Mouse (Mus musculus) heart, adult 8-10 months (tissue): ENCODE data around the gene Sptbn1. TPM values are rescaled to one million over a fixed set of nuclear protein-coding genes. Genes with fewer than 3 reads are reported as not detected.

Experiments
- DNase-seq: peaks from one replicate; pipeline ENCODE4 v3.0.0; 2022; ENCODE audit warnings: low spot score
- total RNA-seq, 4 experiments: library from RNA; stranded (reverse); gene quantifications; 2 replicates each; pipeline ENCODE4 v1.2.4; 2022

Gene Sptbn1
- total RNA-seq, 4 experiments from 2014 or later, result 542 to 588 (median 572) TPM

DNA sequence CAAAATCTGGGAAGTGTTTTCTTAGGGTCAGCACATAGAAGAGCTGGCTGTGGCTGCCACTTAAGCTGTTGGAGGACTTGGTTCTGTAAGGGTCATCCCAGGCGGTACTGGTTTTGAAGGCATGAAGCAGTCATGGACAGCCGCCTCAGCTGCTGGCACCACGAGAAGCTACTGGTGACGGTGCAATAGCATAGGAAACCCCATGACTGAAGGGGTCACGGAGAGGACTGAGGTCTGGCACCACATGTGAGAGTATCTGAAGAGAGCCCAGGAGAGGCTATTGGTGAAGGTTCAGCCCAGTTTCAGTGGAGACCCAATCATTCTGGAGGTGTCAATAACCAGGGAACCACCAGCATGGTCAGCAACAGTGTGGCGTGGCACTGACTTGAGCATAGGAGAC is 135.4 kb downstream of the Sptbn1 start:
- DNase-seq, result no peak

DNA sequence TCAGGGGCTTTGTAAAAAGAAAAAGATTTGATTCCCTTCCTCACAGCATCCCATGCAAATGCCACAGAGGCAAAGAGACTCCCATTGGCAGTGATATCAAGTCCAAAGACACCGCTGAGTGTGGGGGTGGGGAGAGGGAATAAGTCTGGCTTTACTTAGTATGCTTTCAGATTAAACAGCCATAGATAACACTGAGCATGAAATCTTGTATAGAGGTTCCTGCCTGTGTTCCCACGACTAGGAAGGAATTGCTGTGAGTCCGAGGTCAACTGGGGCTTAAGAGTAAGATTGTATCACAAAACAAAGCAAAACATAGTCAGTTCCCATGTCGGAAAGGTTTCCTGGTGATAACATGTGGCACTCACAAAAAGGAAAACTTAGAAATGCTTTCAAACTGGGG is 136.3 kb downstream of the Sptbn1 start:
- no peak for DNase-seq

DNA sequence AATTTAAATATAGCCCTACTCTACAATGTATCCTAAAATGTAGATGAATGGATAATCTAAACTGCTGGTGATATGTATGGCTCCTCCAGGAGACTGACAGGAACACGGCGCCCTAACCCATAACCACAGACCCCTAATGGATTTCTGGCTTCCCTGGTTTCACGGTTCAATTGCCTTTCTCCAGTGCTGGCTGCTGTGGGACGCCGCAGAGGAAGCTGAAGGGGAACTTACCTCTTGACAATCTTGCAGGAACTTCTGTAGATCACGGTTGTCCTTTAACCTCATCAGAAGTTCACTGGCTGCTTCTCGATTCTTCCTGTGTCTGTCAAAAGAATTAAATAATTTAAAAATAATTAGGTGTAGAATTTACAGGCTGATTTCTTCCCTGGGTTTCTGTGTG is 138.6 kb downstream of the Sptbn1 start:
- DNase-seq, result no peak

DNA sequence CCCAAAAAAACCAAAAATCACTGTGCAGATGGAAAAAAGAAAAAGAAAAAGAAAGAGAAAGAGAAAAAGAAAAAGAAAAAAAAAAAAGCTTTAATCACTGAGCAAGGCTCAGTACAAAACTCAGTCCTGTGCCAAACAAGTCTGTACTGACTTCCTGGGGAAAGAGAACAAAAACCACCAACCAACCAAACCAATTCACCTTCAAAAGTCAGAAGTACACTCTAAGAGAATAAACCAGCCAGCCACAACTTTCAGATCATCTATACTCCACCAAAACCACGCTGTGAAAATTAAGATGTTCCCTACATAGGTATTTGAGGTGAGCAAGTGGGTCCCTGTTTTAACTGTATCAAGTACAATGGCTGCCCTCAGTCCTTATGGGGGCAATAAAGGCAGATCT is 141.1 kb downstream of the Sptbn1 start:
- no peak for DNase-seq

DNA sequence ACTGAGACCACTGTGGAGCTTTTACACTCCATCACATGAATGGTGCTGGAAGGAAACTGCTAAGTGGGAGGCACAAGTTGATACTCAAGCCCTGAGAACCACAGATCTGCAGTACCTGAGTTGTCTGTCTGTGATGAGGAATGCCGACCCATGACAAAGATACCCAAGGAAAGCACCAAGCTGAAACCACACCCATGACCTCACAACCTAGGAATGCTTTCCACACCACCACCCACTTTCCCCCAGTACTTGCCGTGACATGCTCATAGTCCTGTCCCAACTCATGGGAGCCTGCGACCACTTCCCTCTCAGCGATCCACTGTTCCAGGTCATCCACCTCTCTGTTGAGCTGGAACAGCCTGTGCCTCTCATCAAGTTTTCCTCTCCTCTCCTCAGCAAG is 149.9 kb downstream of the Sptbn1 start:
- DNase-seq, result no peak

DNA sequence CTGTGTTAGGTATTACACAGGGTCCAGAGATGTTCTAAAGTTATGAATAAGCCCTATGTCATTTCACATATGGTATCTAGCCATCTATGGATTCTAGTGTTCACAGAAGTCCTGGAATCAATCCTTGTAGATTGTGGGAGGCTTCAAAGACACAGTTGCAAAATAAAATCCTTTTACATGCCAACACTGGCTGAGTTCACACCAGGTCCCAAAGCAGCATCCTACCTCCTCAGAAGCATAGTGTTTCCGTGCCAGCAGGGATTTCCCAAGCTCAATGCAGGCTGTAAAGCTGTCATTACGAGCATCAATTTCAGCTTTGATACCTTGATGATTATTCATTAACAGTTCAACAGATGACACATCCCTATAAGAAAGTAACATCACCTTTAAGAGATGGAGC is 154.3 kb downstream of the Sptbn1 start:
- no peak for DNase-seq

DNA sequence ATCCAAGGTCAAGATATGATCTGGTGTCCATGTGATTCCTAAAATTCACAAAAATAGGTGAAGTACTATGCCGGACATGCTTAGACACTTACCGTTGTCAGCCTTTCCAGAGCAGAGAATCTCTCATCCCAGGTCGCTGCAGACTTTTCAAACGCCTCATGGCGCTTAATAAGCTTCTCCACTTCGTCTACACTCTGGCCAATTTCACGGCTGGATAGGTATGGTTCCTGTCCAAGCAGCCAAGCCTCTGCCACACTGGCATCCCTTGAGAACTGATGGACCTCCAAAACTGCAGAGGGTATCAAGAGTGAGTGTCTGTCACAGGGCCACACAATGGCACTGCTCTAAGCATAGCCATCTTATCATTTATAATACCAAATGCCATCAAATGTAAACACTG is 157.3 kb downstream of the Sptbn1 start:
- DNase-seq, result no peak

DNA sequence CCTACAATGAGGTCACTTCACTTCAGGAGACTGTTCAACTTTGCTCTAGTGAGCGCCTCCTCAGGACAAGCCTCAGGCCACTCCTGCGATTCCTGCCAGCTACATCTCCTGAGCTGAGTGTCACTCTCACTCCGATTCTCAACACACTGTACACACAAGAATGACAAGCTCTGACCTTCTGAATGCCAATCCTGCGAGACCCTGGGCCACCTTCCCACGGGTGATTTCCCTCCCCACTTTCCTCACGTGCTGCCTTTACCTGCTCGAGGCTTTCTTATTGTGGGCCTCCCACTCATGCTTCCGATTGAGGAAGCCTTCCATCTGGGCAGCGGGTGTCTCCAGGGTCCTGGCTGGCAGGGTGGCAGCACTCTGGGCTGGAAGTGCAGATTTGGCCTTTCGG is 163.8 kb downstream of the Sptbn1 start:
- no peak for DNase-seq

DNA sequence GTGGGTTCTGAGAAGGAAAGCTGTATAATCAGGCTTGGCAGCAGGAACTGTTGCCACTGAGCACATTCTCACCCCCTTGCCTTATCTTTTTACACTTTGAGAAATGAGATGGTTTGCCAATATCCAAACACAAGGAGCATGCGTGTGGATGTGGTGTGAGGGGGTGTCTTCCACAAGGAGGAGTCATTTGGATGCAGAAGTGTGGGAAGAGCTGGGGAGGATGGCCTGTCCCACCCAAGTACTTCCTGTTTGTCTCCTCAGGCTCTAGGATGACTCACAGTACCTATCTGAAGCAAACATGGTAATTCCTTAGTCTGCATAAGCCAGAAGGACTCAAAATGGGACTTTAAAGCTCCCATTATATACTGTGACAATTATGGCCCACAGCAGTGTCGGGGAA is 165.4 kb downstream of the Sptbn1 start:
- DNase-seq, result no peak

DNA sequence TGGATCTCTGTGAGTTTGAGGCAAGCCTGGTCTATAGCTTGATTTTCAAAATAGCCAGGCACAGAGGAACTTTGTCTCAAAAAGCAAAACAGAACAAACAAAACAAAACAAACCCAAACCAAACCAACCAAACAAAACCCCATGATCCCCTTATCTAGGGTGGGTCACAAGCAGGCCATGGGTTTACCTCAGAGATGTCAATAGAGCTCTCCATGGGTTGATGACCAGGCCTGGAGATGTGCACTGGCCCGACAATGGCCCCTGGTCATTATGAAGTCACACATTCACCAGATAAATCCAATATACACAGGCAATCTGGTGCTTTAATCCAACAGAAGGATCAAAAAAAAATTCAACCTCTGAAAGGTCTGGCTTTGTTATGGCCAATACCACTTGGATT is 166.2 kb downstream of the Sptbn1 start:
- no peak for DNase-seq

DNA sequence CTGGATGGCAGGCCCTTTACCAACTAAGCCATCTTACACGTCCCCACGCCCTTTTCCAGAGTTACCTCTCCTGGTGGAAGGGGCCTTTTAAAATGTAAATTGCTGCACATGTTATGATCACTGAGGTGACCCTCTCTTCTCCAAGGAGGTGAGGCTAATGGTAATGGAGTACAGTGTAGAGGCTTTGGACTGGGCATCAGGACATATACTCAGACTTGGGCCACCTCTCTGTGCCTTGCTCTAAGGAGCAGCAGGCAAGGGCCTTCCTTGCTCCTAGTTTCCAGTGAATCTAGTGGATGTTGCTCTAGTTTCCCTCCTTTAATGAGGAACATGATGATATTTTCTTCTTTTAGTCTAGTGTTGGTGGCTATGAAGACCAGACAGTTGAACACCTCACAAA is 166.8 kb downstream of the Sptbn1 start:
- DNase-seq, result no peak

DNA sequence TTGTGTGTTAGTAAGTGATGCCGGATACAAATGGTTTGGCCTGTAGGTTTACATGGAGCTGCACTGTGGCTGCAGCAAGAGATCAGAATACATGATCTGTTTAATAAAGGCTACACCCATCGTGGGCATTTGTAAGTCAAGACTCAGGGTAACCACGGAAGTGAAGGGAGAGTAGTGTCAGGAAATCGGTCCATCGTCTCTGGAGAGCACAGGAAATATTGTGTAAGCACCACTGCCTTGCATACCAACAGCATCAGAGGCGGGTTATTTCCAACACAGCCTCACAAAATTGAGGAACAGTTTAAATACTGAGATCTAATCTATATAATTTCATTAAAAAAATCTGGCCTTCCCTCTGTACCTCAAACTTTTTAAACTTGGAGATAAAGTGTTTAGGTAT is 168.1 kb downstream of the Sptbn1 start:
- no peak for DNase-seq

DNA sequence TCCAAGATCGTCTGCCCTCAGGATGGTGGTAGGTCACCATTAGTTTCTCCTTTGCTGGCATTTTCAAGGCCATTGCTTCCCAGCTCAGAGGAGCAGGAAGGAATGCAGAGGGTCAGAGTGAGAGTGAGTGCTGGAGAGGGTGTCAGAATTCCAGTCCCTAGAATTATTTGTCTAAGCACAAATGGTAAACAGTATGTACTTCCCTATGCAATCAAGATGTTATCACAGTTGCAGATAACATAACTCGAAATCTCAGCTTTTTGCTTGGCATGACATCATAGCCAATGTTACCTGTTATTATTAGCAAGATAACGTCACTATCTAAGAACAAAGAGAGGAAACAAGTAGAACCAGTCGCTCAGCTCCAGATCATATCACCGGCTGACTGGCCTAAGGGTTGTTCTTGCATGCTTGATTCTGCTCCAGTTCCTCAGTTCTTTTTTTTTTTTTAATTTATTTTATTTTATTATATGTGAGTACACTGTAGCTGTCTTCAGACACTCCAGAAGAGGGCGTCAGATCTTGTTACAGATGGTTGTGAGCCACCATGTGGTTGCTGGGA is 172.7 kb downstream of the Sptbn1 start:
- DNase-seq, result no peak

DNA sequence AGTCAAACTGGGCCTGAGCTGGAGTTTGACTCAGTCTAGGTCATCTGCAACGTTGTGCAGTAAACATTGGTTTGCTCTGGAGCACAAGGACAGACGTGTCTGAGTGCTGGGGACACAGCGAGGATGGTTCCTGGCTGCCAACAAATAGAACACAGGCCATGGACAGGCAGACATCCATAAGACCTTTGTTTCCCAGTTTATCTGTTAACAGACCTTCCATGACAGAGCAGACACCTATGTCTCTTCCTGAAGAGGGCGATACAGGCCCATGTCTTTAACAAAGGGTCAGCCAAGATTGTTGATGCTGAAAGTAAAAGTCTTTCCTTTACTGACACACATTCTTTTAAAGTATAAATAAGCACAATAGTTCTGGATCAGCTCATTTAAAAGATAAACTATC is 176.1 kb downstream of the Sptbn1 start:
- DNase-seq, result no peak

DNA sequence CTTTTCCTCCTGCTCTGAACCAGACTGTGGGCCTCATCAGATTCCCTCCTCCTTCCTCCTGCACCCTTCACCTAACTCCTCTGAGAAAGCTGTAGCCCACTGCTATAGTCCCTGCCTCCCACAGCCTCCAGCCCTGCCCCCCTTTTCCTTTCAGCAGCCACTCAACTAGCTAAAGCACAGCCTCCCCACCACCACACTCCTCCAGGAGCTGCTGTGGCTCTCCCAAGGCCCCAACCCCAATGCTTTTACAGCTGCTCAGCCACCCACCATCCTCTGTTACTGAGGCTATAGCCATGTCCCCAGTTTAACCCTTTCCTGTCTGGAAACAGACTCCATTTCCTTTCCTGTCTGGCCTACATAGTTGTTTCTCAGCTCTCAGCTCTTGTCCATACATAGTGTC is 182.9 kb downstream of the Sptbn1 start:
- DNase-seq, result no peak

DNA sequence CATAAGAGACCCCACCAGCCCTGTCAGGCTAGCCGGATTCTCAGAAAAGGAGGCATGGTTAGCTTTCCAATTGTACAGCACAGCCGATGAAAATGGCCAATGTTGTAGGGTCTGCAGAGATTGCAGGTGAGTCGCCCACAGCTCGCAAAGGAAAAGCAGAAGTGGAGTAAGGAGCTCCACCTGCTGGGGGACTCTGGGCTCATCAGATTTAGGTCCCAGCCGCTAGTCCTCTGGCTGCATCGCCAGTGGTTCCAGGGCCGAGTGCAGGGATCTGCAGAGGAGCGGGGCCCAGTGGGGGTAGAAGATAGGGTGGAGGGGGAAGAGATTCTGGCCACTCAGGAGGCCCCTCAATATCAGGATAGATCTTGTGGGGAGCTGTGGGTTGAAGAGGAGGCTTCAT is 210.7 kb downstream of the Sptbn1 start:
- no peak for DNase-seq

Other genes with a start within 250 kb of the Sptbn1 start
- 1 to 10 TPM; 2.4 to 5.0 (median 2.9) TPM for gene Eml6, start 242.1 kb downstream of the Sptbn1 start, total RNA-seq
- not detected for gene 4930505A04Rik, start 203.7 kb upstream of the Sptbn1 start, total RNA-seq